Comparison of ENCODE assay signal across 8 mouse cellular contexts in the genomic region with DNA sequence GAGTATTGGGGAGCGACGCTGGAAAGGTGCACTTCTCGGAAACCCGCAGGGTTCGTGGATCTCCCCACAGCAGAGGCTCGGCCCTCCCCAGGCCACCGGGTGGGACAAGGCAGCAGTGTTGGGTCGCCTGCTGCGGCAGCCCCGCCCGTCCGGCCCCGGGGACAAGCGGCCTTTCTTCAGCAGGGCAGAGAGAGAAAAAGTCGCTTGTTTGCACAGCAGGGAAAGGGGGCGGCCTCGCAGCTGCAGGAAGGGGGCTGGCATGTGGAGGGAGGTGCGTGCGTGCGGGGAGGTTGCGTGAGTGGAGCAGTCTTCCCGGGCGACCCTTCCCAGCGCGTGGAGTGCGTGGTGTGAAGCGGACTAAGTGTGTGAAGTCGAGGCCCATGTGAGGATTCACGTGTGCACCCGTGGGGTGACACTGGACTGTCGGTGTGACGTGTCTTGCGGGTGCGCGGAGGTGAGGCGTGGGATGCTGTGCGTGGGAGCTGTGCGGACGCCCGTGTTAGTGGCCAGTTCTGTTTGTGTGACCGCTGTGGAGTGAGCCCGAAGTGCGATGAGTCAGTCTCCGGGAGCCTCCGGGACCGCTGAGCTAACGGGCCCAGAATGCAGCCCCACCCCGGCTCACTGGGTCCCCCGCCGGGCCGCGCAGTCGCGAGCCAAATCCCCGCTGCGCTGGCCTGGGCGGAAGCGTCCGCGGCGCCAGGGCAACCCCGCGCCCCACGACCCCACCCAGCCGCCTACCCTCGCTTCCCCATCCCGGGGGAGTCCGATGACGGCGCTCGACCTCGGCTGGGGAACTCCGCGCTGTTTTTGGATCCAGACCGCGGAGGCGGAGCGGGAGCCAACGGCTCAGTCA. TPM values are rescaled to one million over a fixed set of nuclear protein-coding genes. Genes with fewer than 3 reads are reported as not detected.
A peak's percentile ranks its signal among the peaks of the same experiment; 100 is the strongest.
DNase-seq lines count a peak whose midpoint lies in the region; ATAC-seq and TF ChIP-seq lines count a peak whose summit lies in the region.

No protein-coding gene starts in this region.

- no peaks in the 10 kb centered on the region for H3K36me3 ChIP-seq in hindbrain, embryonic 13.5 days
- H3K36me3 ChIP-seq in limb, embryonic 14.5 days (ENCODE audit: control insufficient read depth, insufficient read depth, low read length): no peaks in the 10 kb centered on the region
- H3K36me3 ChIP-seq in midbrain, embryonic 13.5 days: no peaks in the 10 kb centered on the region

- H3K27ac ChIP-seq in hindbrain, embryonic 13.5 days: peak overlapping the region; percentile 30
- H3K27ac ChIP-seq in limb, embryonic 14.5 days (replicated peaks; ENCODE audit: low read depth, low read length): peak overlapping the region; percentile 86
- peak overlapping the region; percentile 45; the same call in 1 of the 2 replicates for H3K27ac ChIP-seq in midbrain, embryonic 13.5 days

- under 1% methylated on average over 77 of the region's 79 CpGs for WGBS in hindbrain, embryonic 13.5 days
- under 1% methylated on average over 71 of the region's 79 CpGs for WGBS in limb, embryonic 14.5 days
- WGBS in midbrain, embryonic 13.5 days: 1% methylated on average over 77 of the region's 79 CpGs

- H3K4me1 ChIP-seq in hindbrain, embryonic 13.5 days (replicated peaks): peaks cover 24% of the 10 kb centered on the region
- peaks cover 28% of the 10 kb centered on the region for H3K4me1 ChIP-seq in limb, embryonic 14.5 days (ENCODE audit: control insufficient read depth, insufficient read depth, low read length)
- peaks cover 21% of the 10 kb centered on the region for H3K4me1 ChIP-seq in midbrain, embryonic 13.5 days (replicated peaks)

- ATAC-seq in hindbrain, embryonic 13.5 days (ENCODE audit: low FRiP score): peak; percentile 46
- peak; percentile 25; the same call in 1 of the 2 replicates for ATAC-seq in limb, embryonic 14.5 days (ENCODE audit: low FRiP score, low read depth)
- ATAC-seq in midbrain, embryonic 13.5 days: peak; percentile 57

- peak overlapping the region; percentile 59 for H3K4me3 ChIP-seq in hindbrain, embryonic 13.5 days
- H3K4me3 ChIP-seq in limb, embryonic 14.5 days (replicated peaks; ENCODE audit: low read length): peak overlapping the region; percentile 69
- peak overlapping the region; percentile 63 for H3K4me3 ChIP-seq in midbrain, embryonic 13.5 days (replicated peaks)

- peak; percentile 70 for DNase-seq in ovary, postnatal 36 days (ENCODE audit: low spot score)
- no peak for DNase-seq in ovary, postnatal 10 days (ENCODE audit: low spot score)
- peak; percentile 45 for DNase-seq in cerebellum, adult 11 months
- peak; percentile 82 for DNase-seq in gastrocnemius, adult 18-20 months (ENCODE audit: low spot score)
- DNase-seq in limb, embryonic 14.5 days (ENCODE audit: low spot score): peak; percentile 40
- DNase-seq in testis, postnatal 10 days (ENCODE audit: low spot score): peak; percentile 71

- H3K27me3 ChIP-seq in hindbrain, embryonic 13.5 days: peaks cover 41% of the 10 kb centered on the region
- H3K27me3 ChIP-seq in limb, embryonic 14.5 days (ENCODE audit: control insufficient read depth, insufficient read depth, low read length): no peaks in the 10 kb centered on the region
- H3K27me3 ChIP-seq in midbrain, embryonic 13.5 days: peaks cover 31% of the 10 kb centered on the region

- TF ChIP-seq POLR2A in limb, embryonic 14.5 days (IDR thresholded peaks at IDR 0.05; ENCODE audit: borderline replicate concordance, extremely low read depth, insufficient read depth, insufficient read length): no peak

- H3K9me3 ChIP-seq in hindbrain, embryonic 13.5 days: no peaks in the 10 kb centered on the region
- no peaks in the 10 kb centered on the region for H3K9me3 ChIP-seq in limb, embryonic 14.5 days (ENCODE audit: control insufficient read depth, low read length)
- no peaks in the 10 kb centered on the region for H3K9me3 ChIP-seq in midbrain, embryonic 13.5 days

- H3K4me2 ChIP-seq in hindbrain, embryonic 13.5 days: peak overlapping the region; percentile 97
- H3K4me2 ChIP-seq in limb, embryonic 14.5 days (replicated peaks; ENCODE audit: low read depth, low read length, severe bottlenecking): peak overlapping the region; percentile 95
- H3K4me2 ChIP-seq in midbrain, embryonic 13.5 days (replicated peaks): peak overlapping the region; percentile 100

- H3K9ac ChIP-seq in hindbrain, embryonic 13.5 days: peak overlapping the region; percentile 79
- H3K9ac ChIP-seq in limb, embryonic 14.5 days (ENCODE audit: low read depth, low read length, severe bottlenecking): peak overlapping the region; percentile 73
- H3K9ac ChIP-seq in midbrain, embryonic 13.5 days (replicated peaks): peak overlapping the region; percentile 75

RNA-seq across cellular contexts. Expression of a gene that starts 1.1 kb away (rescaled TPM):
- 10 to 100 TPM; 29.0 to 35.9 TPM for total RNA-seq in gastrocnemius, adult 18-20 months (2021)
- polyA plus RNA-seq in hindbrain, embryonic 13.5 days (2015; fragmentation: Nextera tagmentation; extraction: Ambion mirVana): 44.5 and 48.8 TPM in 2 replicates
- 85.6 and 113 TPM in 2 replicates for polyA plus RNA-seq in limb, embryonic 14.5 days (2012; rRNA removed)
- 36.5 and 46.2 TPM in 2 replicates for polyA plus RNA-seq in limb, embryonic 14.5 days (2014; fragmentation: Nextera tagmentation; extraction: Ambion mirVana)
- polyA plus RNA-seq in midbrain, embryonic 13.5 days (2015; fragmentation: Nextera tagmentation; extraction: Ambion mirVana): 47.9 and 55.5 TPM in 2 replicates

RNA-seq across cellular contexts. Expression of a gene that starts 33.7 kb away (rescaled TPM):
- total RNA-seq in gastrocnemius, adult 18-20 months (2021): 10 to 100 TPM; 70.7 to 81.5 TPM
- 142 and 143 TPM in 2 replicates for polyA plus RNA-seq in hindbrain, embryonic 13.5 days (2015; fragmentation: Nextera tagmentation; extraction: Ambion mirVana)
- 105 and 111 TPM in 2 replicates for polyA plus RNA-seq in limb, embryonic 14.5 days (2012; rRNA removed)
- 221 and 234 TPM in 2 replicates for polyA plus RNA-seq in limb, embryonic 14.5 days (2014; fragmentation: Nextera tagmentation; extraction: Ambion mirVana)
- 142 and 145 TPM in 2 replicates for polyA plus RNA-seq in midbrain, embryonic 13.5 days (2015; fragmentation: Nextera tagmentation; extraction: Ambion mirVana)

RNA-seq across cellular contexts. Expression of a gene that starts 33.8 kb away (rescaled TPM):
- total RNA-seq in gastrocnemius, adult 18-20 months (2021): 10 to 100 TPM; 23.3 to 27.5 TPM
- polyA plus RNA-seq in hindbrain, embryonic 13.5 days (2015; fragmentation: Nextera tagmentation; extraction: Ambion mirVana): 158 and 163 TPM in 2 replicates
- 109 and 116 TPM in 2 replicates for polyA plus RNA-seq in limb, embryonic 14.5 days (2012; rRNA removed)
- 123 and 131 TPM in 2 replicates for polyA plus RNA-seq in limb, embryonic 14.5 days (2014; fragmentation: Nextera tagmentation; extraction: Ambion mirVana)
- polyA plus RNA-seq in midbrain, embryonic 13.5 days (2015; fragmentation: Nextera tagmentation; extraction: Ambion mirVana): 171 and 183 TPM in 2 replicates

Comparison
In these comparisons a context has a peak if more than half of its experiments do, and no peak if none do; other contexts are left out.
1. H3K27ac ChIP-seq: peak in every context shown above with its lines; median percentile 86 in limb, embryonic 14.5 days; 45 in midbrain, embryonic 13.5 days; 30 in hindbrain, embryonic 13.5 days.